Mouse (Mus musculus): ENCODE data around the gene Cenpf. TPM values are rescaled to one million over a fixed set of nuclear protein-coding genes. Genes with fewer than 3 reads are reported as not detected.
"Not testable (repeated sequence)": the region's sequence is repeated elsewhere in the genome, so short reads cannot be mapped to it uniquely, and the experiment has no call there.

Gene Cenpf
- total and polyA plus RNA-seq, 2 experiments from 2014 or later: 6.4 to 14.5 TPM

DNA sequence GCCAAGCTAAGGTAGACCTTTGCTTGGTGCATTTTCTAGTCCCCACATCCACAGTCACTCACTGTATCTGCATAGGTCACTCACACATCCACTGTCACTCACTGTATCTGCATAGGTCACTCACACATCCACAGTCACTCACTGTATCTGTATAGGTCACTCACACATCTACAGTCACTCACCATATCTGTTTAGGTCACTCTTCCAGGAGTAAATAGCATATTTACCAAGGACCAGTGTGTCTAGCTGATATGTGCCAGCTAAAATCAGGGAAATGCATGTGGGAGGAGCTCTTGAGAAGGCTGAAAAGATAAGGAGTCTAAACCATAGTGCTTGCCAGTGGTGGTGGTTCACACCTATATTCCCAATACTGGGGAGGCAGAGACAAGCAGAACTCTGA lies 7.4 kb upstream of the Cenpf start:
- no peak overlapping the region for H3K4me2 ChIP-seq (ENCODE audit: low read depth)
- no peaks in the 10 kb centered on the region for H3K27me3 ChIP-seq (ENCODE audit: insufficient read depth, low read length)
- DNase-seq (no peak), ATAC-seq (no peak)
- H3K4me1 ChIP-seq (ENCODE audit: insufficient read depth): no peaks in the 10 kb centered on the region
- no peaks in the 10 kb centered on the region for H3K9me3 ChIP-seq (ENCODE audit: low read length)
- no peak overlapping the region for H3K27ac ChIP-seq (ENCODE audit: low read depth, low read length)
- no peak overlapping the region for H3K9ac ChIP-seq
- H3K36me3 ChIP-seq (ENCODE audit: insufficient read depth): no peaks in the 10 kb centered on the region
- no peak overlapping the region for H3K4me3 ChIP-seq (ENCODE audit: low read depth, low read length)
- no peak for TF ChIP-seq CTCF (IDR thresholded peaks at IDR 0.05; ENCODE audit: low read depth)

DNA sequence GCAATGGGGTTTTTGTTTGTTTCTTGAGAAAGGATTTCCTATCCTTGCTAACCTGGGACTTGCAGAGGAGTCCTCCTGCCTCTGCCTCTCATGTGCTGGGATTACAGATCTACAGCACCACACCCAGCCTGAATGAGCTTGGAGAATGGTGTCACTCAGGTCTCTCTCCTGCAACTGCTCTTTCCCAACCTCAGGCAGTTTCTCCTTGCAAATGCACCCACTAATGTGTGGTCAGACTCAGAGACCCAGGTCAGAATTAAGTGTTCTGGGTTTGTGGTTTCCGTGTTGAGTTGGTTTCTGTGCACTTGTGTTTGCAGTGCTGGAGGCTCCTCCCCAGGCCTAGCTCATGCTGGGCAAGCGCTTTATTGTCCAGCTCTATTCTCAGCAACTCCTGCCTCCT lies 6.5 kb upstream of the Cenpf start:
- Histone ChIP-seq H3K9ac (no peak overlapping the region), H3K27ac (ENCODE audit: low read depth, low read length) (no peak overlapping the region), H3K4me2 (ENCODE audit: low read depth) (no peak overlapping the region), H3K27me3 (ENCODE audit: insufficient read depth, low read length) (no peaks in the 10 kb centered on the region), H3K36me3 (ENCODE audit: insufficient read depth) (no peaks in the 10 kb centered on the region), H3K4me1 (ENCODE audit: insufficient read depth) (no peaks in the 10 kb centered on the region), H3K4me3 (ENCODE audit: low read depth, low read length) (no peak overlapping the region), H3K9me3 (ENCODE audit: low read length) (no peaks in the 10 kb centered on the region)
- WGBS: 97% methylated on average over 2 of the region's 2 CpGs
- no peak for TF ChIP-seq CTCF (IDR thresholded peaks at IDR 0.05; ENCODE audit: low read depth)
- ATAC-seq: no peak
- no peak for DNase-seq

DNA sequence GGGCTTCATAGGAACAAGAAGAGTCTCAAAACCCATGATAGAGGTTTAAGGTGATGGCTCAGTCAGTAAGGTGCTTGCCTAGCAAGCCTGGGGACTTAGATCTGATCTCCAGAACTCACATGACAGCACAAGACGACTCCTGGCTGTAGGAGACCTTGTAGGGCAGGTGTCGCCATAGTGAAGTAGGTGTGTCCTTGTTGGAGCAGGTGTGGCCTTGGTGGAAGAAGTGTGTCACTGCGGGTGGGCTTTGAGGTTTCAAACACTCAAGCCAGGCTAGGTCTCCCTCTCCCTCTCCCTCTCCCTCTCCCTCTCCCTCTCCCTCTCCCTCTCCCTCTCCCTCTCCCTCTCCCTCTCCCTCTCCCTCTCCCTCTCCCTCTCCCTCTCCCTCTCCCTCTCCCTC lies 4.6 kb upstream of the Cenpf start:
- 56% methylated on average over 3 of the region's 3 CpGs for WGBS
- not testable (repeated sequence) for H3K27ac ChIP-seq (ENCODE audit: low read depth, low read length); DNase-seq; H3K27me3 ChIP-seq (ENCODE audit: insufficient read depth, low read length); H3K36me3 ChIP-seq (ENCODE audit: insufficient read depth); ATAC-seq; H3K4me3 ChIP-seq (ENCODE audit: low read depth, low read length); H3K4me2 ChIP-seq (ENCODE audit: low read depth); H3K9me3 ChIP-seq (ENCODE audit: low read length); H3K9ac ChIP-seq; H3K4me1 ChIP-seq (ENCODE audit: insufficient read depth)

DNA sequence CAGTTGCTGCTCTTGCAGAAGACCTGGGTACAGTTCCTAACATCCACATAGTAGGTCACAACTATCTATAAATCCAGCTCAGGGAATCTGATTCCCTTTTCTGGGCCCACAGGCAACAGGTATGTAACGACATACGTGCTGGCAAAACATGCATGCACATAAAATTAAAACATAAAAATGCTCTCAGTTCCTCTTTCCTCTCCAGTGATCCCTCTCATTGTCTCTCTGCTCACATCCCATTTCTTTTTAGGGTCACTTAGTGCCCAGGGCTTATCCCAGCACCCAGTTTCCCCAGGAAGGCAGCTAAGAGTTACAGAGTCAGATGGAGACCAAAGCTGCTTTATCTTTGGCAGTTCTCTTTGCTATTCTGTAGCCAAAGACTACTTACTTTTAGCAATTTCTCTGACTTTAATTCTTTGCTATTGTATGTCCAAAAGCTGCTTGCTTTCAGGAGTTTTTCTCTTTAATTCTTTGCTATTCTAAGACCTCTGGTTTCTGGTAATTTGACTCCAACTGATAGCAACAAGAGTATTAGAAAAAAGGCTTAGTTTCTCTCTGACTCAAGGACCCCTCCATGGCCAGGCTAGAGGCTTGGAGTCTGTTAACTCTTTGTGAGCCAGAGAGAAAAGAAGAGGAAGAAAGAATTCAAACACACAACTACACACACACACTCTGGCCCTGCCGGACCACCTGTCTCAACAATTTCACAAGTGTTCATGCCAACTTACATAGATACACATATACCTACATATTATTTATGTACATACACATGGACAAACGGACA lies 1.4 kb upstream of the Cenpf start:
- Histone ChIP-seq H3K4me1 (ENCODE audit: insufficient read depth) (0 out of 2 replicates have a peak, but pooled peaks cover 3% of the 10 kb centered on the region), H3K36me3 (ENCODE audit: insufficient read depth) (no peaks in the 10 kb centered on the region), H3K4me2 (ENCODE audit: low read depth) (peak overlapping the region; percentile 89; the same call in 1 of the 2 replicates), H3K27ac (ENCODE audit: low read depth, low read length) (no peak overlapping the region), H3K27me3 (ENCODE audit: insufficient read depth, low read length) (no peaks in the 10 kb centered on the region), H3K9ac (no peak overlapping the region), H3K4me3 (ENCODE audit: low read depth, low read length) (no peak overlapping the region), H3K9me3 (ENCODE audit: low read length) (no peaks in the 10 kb centered on the region)
- WGBS: 11% methylated on average over 4 of the region's 4 CpGs
- no peak for TF ChIP-seq CTCF (IDR thresholded peaks at IDR 0.05; ENCODE audit: low read depth)
- no peak for DNase-seq
- no peak for ATAC-seq

DNA sequence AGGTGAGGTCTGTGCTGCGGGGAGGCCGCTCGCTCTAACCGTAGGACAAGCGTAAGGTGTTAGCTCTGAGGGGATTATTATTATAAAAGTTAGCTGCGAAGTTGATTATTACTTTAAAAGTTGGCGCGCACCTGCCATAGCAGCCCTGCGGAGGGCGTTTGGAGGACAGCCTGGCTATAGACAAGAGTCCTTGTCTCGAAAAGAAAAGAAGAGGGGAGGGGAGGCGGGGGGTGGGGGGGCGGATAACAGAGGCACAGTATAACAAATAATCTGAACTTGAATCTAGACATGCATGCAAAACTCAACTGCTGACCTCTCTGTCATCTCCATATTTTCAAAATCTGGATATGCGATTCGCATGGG lies 483 bp upstream of the Cenpf start:
- no peaks in the 10 kb centered on the region for H3K9me3 ChIP-seq (ENCODE audit: low read length)
- peak overlapping the region; percentile 55 for H3K4me3 ChIP-seq (ENCODE audit: low read depth, low read length)
- no peak for TF ChIP-seq CTCF (IDR thresholded peaks at IDR 0.05; ENCODE audit: low read depth)
- H3K27me3 ChIP-seq (ENCODE audit: insufficient read depth, low read length): no peaks in the 10 kb centered on the region
- H3K9ac ChIP-seq: no peak overlapping the region
- WGBS: under 1% methylated on average over 15 of the region's 15 CpGs
- no peaks in the 10 kb centered on the region for H3K36me3 ChIP-seq (ENCODE audit: insufficient read depth)
- ATAC-seq: peak; percentile 14
- no peak overlapping the region for H3K27ac ChIP-seq (ENCODE audit: low read depth, low read length)
- 0 out of 2 replicates have a peak, but pooled peaks cover 3% of the 10 kb centered on the region for H3K4me1 ChIP-seq (ENCODE audit: insufficient read depth)
- peak overlapping the region; percentile 89 for H3K4me2 ChIP-seq (ENCODE audit: low read depth)
- no peak for DNase-seq

DNA sequence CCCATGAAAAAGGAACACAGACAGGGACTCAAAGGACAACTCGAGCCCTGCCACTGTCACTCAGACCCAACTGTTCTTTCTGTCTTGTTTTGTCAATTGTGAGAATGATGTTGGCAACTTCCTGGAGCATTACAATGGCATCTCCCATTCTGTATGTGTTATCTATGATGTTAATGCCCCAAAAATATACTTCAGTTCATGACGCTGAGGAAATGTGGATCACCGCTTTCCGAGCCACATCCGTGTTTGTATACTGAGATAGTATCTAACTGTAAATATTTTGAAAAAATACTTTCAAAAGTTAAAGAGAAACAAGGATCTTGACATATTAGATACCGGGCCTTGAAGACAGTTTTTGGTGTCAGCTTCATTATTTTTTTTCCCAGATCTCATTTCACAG lies 1.9 kb downstream of the Cenpf start:
- 84% methylated on average over 6 of the region's 6 CpGs for WGBS
- ATAC-seq: no peak
- H3K27ac ChIP-seq (ENCODE audit: low read depth, low read length): no peak overlapping the region
- no peak overlapping the region for H3K9ac ChIP-seq
- H3K36me3 ChIP-seq (ENCODE audit: insufficient read depth): no peaks in the 10 kb centered on the region
- H3K27me3 ChIP-seq (ENCODE audit: insufficient read depth, low read length): no peaks in the 10 kb centered on the region
- TF ChIP-seq CTCF (IDR thresholded peaks at IDR 0.05; ENCODE audit: low read depth): no peak
- H3K4me2 ChIP-seq (ENCODE audit: low read depth): no peak overlapping the region
- H3K4me3 ChIP-seq (ENCODE audit: low read depth, low read length): no peak overlapping the region
- H3K9me3 ChIP-seq (ENCODE audit: low read length): no peaks in the 10 kb centered on the region
- no peak for DNase-seq
- 0 out of 2 replicates have a peak, but pooled peaks cover 3% of the 10 kb centered on the region for H3K4me1 ChIP-seq (ENCODE audit: insufficient read depth)

DNA sequence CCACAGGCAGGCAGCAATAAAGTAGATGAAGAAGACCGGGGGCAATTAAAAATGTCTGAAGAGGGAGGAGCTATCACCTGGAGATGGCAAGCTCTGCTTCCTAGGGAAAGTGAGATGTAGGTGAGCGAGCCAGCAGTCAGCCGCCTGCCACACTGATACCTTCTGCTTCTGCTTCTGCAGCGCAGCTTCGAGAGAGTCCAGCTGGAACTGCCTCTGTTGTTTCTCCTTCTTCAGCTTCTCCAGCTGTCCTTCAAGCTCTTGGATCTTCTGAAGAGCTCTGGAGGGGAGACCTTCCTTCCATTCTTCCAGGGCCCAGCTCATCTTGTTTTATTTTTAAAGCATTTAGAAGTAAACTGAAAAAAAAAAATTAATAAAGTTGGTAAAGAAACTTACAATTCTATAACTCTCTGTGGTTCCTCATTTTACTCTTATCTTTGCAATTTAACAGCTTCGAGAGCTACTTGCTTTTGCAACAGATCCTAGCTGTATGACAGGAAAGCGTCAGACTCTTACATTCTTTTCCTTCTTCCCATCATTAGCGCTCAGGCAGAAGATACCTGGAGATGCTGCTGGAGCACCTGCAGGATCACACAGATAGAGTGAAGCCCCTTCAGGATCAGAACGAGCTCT lies 3.0 kb downstream of the Cenpf start:
- Histone ChIP-seq H3K36me3 (ENCODE audit: insufficient read depth) (no peaks in the 10 kb centered on the region), H3K4me3 (ENCODE audit: low read depth, low read length) (no peak overlapping the region), H3K4me2 (ENCODE audit: low read depth) (no peak overlapping the region), H3K4me1 (ENCODE audit: insufficient read depth) (0 out of 2 replicates have a peak, but pooled peaks cover 3% of the 10 kb centered on the region), H3K27ac (ENCODE audit: low read depth, low read length) (no peak overlapping the region), H3K9ac (no peak overlapping the region), H3K27me3 (ENCODE audit: insufficient read depth, low read length) (no peaks in the 10 kb centered on the region), H3K9me3 (ENCODE audit: low read length) (no peaks in the 10 kb centered on the region)
- DNase-seq (no peak), ATAC-seq (no peak)
- no peak for TF ChIP-seq CTCF (IDR thresholded peaks at IDR 0.05; ENCODE audit: low read depth)
- 97% methylated on average over 9 of the region's 9 CpGs for WGBS

Data from forebrain, postnatal 0 days (tissue).